Mouse (Mus musculus) gastrocnemius, adult 2 months (tissue): ENCODE results near the gene Bsx. TPM values are rescaled to one million over a fixed set of nuclear protein-coding genes. Genes with fewer than 3 reads are reported as not detected.

Source experiments
- DNase-seq: peaks from one replicate; pipeline ENCODE4 v3.0.0; 2022
- H3K27ac ChIP-seq: fragments of 200-600 bp; 2 replicates; pipeline ENCODE4 v1.8.1; 2022; ENCODE audit warnings: mild to moderate bottlenecking
- H3K4me3 ChIP-seq: fragments of 200-600 bp; 2 replicates; pipeline ENCODE4 v1.8.1; 2022; ENCODE audit warnings: mild to moderate bottlenecking, moderate library complexity
- CTCF ChIP-seq: fragments of 200-600 bp; IDR thresholded peaks from 2 replicates; pipeline ENCODE4 v1.8.1; 2022; ENCODE audit warnings: antibody characterized with exemption, mild to moderate bottlenecking, moderate library complexity
- intact Hi-C: fragments of 180-260 bp; cut with DNase I; formaldehyde crosslinking; loops from one replicate; pipeline ENCODE4 v1.15.1; 2025
- total RNA-seq, 2 experiments: library from RNA; stranded (reverse); gene quantifications; 2 replicates each; pipeline ENCODE4 v1.2.3; 2021

The Bsx gene
- total RNA-seq, 2 experiments from 2014 or later: not detected

GRCm38 (mm10) chr9:40917871-40918613, 44.1 kb downstream of the Bsx start:
- H3K4me3 ChIP-seq: no peak overlapping the region
- TF ChIP-seq CTCF: no peak
- no peak for DNase-seq
- no peak overlapping the region for H3K27ac ChIP-seq
- intact Hi-C loops: no loop called here

GRCm38 (mm10) chr9:40927351-40927980, 53.5 kb downstream of the Bsx start:
- no peak for TF ChIP-seq CTCF
- no peak overlapping the region for H3K27ac ChIP-seq
- DNase-seq: no peak
- intact Hi-C loops: no loop called here
- no peak overlapping the region for H3K4me3 ChIP-seq

Other genes with a start within 250 kb of the Bsx start
- gene Gm21915, start 203.5 kb upstream of the Bsx start, total RNA-seq: not detected
- 1 to 10 TPM; 3.7 to 5.2 TPM for gene Clmp, start 188.2 kb upstream of the Bsx start, total RNA-seq
- gene Hspa8, start 73.1 kb upstream of the Bsx start, total RNA-seq: 1,000 to 10,000 TPM; 1,297 to 1,609 TPM
- not detected for gene Jhy, start 90.0 kb downstream of the Bsx start, total RNA-seq
- gene Crtam, start 130.5 kb downstream of the Bsx start, total RNA-seq: not detected